Mouse (Mus musculus) thymus, postnatal 36 days (tissue): Measurements from ENCODE around the gene Crygn.
"Not testable (repeated sequence)": the region's sequence is repeated elsewhere in the genome, so short reads cannot be mapped to it uniquely, and the experiment has no call there.

Source experiments
- DNase-seq, 2 experiments: peaks; one replicate each; pipeline ENCODE4 v3.0.0; 2022; ENCODE audit warnings: mixed read lengths in 2 of 2

Gene Crygn

DNA sequence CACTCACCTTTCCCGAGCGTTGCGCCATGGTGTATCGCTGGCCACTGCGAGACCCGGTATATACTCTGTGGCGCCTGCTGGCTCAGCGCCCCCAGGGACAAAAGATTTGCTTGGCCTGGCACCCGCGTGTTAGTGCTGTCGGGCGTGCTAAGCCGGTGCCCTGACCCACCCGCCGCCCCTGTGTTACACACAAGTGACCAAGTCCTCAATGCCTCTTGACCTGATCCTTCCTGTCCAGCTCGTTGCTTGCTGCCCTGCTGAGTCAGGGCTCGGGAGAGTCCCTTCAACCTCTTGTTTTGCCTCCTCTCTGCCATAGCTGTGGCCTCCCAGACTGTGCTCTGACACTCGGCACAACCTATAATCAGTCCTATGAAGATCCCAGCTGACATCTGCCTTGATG, at the start of gene Crygn:
Crygn (minus strand) TSS at position 193 of the 400 bp plus-strand sequence.
- DNase-seq, result no peak

DNA sequence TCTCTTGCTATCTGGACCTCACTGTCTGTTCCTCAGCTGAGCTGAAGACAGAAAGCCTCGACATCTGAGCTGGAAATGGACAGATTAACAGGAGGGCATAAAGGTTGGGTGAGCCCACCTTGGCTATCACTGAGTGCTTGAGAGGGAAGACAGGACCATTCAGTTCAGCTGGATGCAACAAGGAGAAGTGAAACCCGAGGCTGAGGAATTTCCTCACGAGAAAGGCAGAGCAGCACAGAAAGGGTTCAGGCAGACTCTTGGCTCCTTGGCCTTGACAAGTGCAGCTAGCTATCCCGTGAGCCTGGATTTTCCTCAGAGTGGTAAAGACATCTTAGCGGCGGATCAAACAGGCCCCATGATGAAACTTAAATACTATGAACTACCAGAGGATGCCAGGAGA, 47.4 kb upstream of the Crygn start:
- DNase-seq, result no peak

DNA sequence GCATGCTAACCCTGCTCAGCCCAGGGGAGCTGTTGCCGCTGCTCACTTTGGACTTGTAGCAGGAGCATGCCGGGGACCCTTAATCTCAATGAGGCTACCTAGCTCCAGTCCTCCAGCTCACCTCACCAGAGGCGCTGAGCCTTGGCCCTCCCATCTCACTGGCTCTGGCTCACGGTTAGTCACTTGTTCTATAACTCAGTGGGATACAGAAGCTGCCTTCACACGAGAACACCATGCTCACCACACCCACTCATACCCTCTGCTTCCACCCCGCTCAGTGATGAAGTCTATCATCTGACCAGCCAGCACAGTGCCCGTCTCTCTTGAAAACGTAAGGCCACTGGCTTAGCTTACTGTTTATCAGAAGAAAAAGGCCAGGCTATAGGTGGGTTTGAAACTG, 46.9 kb upstream of the Crygn start:
- no peak for DNase-seq

DNA sequence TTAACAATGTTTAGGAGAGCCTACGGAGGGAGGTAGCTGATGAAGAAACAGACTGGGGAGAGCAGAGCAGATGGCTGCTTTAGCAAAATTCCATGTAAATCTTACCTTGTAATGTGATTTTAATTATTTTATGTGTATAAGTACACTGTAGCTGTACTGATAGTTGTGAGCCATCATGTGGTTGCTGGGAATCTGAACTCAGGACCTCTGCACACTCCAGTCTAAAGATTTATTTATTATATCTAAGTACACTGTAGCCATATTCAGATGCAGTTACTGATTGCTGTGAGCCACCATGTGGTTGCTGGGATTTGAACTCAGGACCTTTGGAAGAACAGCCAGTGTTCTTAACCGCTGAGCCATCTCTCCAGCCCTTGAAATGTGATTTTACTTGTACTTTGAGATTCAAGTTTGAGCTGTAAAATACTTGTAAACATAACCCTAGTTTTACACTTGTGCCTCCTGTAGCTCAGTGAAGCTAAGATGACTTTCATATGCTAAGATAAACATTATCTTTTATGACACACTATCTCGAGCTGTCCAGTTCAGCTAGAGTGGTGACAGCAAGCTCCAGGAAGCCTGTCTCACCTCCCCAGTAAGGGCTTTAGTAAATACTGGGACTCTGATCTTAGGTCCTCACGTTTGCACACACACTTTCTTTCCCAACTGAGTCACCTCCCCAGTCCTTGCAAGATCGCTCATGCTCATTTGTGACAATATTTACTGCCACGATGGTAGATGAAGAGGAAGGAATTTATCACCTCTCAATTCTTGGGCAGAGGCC, 44.2 kb upstream of the Crygn start:
- DNase-seq, result no peak

DNA sequence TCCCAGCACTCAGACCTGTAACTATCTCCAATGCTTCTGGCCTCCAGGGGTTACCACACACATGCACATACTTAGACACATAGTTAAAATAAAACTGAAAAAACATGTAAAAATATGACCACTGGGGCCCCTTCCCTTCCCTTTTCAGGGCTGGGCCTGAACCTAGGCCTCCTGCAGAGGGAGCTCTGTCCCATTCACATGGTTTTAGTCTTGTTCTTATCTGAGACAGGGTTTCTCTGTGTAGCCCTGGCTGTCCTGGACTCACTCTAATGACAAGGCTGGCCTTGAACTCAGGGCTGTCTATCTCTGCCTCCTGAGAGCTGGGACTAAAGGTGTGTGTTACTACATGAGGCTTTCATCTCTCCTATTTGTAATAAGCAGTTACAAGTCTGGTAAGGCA, 42.6 kb upstream of the Crygn start:
- peak in 1 of 2 experiments; percentile 26 for DNase-seq

DNA sequence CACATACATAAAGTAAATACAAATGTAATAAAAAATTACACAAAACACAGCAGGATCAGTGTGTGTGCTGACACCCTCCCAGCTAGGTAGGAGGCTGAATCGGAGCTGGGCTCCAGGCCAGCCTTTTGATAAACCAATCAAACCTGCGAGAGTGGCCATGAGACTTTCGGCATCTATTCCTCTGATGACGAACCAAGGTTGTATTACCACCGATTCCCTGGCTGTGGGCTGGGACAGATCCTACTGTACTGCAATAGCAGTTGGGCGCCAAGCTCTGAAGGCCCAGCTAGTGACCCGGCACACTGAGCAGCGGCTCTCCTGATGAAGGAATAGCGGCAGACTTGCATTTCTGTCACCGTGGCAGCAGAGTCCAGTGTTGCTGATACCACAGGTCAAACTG, 40.8 kb upstream of the Crygn start:
- DNase-seq, result no peak

DNA sequence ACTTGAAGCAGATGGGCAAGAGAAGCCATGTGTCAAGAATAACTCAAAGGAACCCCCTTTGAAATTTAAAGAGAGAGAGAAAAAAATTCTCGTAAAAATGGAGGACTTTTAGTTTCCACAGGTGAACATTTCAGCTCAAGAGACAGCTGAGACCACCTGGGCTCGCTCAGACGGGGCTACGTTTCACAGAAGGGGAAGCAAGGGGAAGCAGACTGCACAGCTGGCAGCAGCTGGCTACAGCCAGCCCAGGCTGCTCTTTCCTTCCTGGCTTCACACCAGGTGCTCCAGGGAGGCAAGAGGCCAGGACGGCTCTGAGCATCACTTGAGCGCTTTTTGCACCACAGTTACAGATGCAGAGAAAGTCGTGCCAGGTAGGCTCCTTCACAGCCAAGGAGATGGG, 40.0 kb upstream of the Crygn start:
- DNase-seq, result no peak

DNA sequence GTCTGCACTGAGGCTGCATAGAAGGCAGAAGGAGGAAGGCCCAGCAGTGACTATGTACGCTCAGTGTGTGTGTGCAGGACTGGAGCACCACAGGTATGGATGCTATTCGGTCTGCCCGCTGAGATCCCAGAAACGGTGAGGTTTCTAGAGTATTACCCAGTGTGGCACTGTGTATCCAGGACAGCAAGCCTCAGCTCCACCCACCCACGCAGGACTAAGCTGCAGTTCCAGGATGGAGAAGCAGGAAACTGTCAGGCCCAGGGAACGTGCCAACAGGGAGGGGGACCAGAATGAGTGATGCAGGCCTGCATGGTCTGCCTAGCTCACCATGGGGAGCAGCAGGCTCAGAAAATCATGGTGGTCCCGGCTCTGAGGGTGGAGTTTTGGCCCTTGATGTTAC, 35.2 kb upstream of the Crygn start:
- no peak for DNase-seq

DNA sequence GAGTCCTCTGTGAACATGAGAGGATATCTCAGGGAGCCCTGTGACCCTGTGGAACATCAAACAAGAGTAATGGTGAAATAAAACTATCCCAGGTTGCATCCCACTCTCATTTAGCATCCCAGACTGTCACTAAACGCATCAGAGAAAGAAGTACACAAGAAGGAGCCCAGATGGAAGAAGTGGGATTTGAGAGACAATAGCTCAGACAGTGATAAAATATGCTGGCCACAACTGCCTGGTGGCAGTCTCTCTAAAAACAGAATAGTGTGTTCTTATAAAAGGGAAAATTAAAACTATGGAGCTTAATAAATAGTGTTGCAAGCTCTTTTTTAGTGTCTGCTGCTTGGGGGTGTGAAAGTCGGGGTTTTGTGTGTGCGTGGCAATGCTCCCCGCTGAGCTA, 25.1 kb upstream of the Crygn start:
- no peak for DNase-seq

DNA sequence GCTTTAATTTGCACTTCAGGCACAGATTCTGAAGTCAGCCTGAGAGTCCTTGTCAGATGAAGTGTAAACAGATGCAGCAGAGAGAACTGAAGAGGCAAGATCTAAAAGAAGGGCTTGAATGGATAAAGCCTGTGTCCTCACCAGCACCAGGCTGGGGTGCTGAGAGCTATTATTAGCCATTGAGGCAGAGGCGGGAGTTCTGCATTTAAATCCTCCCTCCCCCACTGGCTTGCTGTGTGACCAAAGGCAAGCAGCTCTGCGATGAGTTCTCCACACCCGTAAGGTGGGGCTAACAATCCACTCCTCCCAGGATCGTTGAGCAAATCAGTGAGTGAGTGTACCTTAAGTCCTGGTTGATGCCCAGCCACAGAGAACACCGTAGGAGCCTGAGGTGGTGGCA, 23.2 kb upstream of the Crygn start:
- no peak for DNase-seq

DNA sequence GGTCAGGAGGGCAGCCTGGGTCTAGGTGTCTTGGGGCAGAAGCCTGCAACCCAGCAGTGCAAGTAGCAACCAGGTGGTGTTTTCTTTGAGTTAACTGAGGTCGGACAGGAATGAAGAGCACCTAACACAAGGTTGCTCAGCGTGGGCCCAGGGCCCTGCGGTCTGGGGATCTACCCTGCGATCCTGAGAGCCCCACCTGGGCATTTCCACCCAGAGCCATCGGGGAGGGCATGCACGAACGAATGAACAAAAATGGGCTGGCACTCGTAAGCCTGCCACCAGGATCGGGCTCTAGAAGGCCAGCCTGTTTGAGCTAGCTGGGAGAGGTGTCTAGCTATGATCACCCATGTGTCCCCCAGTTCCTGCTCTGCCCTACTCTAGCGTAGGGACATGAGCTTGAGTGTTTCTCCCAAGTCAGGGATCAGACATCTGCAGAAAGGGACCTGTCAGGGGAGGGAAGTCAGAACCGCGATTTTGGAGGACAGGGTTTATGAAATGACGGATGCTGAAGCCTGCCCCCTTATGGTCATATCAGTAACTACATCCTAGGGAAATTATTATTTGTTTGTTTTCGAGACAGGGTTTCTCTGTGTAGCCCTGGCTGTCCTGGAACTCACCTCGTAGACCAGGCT, 22.2 kb upstream of the Crygn start:
- DNase-seq, result peak in 1 of 2 experiments; percentile 9

DNA sequence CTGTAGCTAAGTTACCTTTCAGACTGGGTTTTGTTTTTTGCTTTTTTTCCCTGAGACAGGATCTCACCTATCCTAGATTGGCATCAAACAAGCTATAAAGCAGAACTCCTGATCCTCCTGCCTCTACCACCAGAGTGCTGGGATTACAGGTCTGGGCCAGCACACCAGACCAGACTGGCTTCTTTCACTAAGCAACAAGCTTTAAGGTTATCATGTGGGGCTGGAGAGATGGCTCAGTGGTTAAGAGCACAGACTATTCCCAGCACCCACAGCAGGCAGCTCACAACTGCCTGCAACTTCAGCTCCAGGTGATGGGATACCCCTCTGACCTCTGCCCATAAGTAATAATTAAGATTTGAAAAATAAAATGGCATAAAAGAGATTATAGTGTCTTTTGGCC, 21.5 kb upstream of the Crygn start:
- DNase-seq, result no peak

DNA sequence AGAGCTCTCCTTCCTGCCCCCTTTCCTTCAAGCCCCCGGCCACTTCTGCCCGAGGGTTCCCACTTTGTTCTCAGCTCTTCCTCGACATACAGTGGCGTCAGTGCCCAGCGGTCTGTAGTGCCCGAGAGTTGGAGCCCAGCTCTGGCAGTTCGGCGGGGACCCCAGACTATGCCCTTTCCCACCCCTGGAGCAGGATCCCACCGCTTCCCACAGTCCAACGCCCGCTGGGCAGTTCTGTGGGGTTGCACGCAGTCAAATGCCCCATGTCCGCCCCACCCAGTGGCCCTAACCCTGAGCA, 21.0 kb upstream of the Crygn start:
- DNase-seq, result no peak

DNA sequence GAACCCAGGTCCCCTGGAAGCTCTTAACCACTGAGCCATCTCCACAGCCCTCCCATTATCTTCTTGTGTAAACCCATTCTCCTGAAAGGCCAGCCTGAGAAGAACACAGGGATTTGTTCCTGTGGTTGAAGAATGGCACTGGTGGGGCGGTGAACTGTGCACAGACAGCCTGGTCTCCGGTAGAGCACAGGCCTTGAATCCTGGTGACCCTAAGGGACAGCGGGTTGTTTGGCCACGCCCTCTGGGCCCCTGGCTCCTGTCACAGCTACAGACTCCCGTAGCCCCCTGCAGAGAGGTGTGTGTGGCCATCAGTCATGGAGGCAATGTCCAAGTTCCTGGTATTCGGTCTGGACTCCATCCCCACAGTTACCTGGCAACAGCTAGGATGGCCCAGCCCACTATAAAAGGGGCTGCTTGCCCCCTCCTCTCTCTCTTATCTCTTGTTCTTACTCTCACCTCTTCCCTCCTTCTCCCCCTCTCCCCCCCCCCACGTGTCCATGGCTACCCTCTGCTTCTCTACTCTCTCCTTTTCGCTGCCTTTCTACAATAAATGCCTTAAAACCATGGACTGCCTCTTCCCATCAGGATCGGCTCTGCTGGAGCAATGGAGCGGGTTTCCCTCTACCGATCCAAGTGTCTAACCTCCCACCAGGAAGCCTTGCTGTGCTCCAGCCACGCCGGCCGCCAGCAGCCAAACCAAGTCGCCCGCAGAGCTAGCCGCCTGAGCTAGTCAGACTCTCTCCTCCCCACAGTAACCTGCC, 20.5 kb upstream of the Crygn start:
- no peak for DNase-seq

DNA sequence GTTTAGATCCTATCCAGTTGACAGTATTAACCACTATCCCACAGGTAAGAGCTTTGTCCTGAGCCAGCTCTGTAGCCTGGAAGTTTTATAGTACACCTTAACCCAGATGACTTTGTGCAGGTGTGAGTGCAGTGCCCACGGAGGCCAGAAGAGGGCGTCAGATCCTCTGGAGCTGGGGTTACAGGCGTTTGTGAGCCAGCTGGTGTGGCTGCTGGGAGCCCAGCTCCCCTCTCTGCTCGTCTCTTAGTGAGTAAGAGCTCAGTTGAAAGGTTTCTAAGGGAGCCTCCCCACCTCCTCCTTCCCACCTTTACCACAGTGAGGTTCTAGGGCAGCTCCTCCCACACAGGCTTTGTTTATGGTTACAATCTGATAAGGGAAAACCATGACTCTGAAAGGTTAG, 18.9 kb upstream of the Crygn start:
- DNase-seq, result peak; percentile 34 to 57

DNA sequence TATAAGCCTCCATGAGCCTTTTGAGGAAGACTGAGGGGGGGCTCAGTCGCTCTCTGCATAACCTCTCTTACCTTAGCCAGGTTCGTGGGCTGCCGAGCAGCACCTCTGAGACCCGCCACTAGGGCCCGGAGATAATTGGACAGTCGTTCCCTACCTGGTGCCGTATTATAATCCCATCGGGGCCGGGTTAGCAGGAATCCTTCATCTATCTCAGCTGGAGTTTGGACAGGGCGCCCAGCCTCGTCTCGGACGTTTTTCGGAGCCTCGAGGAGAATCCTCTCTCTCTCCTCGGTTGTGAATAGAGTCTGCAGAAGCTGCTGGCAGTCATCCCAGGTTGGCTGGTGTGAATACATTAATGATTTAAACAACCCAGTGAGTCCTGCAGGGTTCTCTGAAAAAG, 16.7 kb upstream of the Crygn start:
- DNase-seq, result not testable (repeated sequence)

DNA sequence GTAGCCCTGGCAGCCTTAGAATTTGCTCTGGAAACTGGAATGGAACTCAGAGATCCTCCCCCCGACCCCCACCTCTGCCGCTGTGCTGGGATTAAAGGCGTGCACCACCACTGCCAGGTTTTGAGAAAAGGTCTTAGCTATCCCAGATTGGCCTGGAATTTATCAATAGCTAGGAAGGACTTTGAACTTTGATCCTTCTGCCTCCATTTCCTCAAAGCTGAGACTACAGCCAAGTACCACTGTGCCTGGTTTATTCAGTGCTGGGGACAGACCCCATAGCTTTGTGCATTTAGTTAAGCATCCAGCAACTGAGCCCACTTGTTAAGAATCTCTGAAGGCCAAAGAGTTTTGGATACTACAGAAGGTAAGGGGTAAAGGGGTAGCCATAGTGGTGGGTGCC, 877 bp downstream of the Crygn start:
- no peak for DNase-seq

DNA sequence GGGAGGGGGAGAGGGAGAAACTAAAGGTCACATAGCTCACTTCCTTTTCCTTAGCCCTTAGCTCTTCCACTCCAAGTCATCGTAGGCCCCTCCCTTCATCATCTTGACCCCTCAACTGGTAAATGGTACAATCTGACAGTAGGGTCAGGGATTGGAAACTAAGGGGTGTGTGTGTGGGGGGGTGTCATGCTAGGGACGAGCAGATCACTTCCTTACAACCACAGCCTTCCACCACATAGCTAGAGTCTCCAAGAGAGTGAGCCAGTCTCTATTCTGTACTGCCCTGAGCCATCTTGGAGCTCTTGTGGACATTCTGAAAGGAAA, 5.7 kb downstream of the Crygn start:
- DNase-seq, result no peak

DNA sequence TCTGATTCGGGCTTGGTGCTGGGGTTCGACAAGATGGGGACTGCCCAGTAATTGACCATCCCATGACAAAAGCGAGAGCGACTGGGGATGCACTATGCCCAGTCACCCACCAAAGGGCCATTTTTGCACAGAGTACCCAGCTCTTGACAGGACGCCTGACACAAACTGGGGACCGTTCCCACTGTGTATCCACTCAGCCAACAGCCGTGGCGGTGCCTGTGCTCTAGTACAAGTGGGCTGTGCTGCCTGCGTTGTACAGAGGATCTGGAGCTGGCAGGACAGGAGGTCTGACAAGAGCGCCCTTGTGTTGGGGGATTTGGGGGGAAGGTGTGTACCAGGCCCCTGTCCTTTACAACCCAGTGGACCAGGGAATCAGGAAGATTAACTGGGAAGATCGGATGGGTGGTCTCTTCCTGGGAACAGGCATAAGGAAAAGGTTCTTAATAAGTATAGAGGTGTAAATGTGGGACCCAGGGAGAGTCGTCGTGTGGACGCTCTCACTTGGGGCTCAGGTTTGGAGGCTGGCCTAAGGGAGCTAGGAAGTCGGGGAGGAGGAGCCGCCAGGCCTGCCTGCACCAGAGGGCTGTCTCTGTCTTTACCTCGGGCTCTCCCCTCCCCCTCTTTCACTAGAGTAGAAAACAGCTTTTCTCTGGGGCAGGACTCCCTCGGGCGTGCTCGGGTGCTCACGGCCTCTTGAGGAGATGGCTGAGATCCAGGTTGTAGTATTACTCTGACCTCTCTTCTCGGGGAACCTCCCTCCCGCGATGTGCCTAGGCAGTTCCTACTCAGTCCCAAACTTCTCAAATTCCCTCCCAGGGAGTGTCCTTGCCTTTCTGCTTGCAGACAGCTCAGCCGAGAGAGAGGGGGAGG, 6.3 kb downstream of the Crygn start:
- DNase-seq, result peak; percentile 57 to 75

DNA sequence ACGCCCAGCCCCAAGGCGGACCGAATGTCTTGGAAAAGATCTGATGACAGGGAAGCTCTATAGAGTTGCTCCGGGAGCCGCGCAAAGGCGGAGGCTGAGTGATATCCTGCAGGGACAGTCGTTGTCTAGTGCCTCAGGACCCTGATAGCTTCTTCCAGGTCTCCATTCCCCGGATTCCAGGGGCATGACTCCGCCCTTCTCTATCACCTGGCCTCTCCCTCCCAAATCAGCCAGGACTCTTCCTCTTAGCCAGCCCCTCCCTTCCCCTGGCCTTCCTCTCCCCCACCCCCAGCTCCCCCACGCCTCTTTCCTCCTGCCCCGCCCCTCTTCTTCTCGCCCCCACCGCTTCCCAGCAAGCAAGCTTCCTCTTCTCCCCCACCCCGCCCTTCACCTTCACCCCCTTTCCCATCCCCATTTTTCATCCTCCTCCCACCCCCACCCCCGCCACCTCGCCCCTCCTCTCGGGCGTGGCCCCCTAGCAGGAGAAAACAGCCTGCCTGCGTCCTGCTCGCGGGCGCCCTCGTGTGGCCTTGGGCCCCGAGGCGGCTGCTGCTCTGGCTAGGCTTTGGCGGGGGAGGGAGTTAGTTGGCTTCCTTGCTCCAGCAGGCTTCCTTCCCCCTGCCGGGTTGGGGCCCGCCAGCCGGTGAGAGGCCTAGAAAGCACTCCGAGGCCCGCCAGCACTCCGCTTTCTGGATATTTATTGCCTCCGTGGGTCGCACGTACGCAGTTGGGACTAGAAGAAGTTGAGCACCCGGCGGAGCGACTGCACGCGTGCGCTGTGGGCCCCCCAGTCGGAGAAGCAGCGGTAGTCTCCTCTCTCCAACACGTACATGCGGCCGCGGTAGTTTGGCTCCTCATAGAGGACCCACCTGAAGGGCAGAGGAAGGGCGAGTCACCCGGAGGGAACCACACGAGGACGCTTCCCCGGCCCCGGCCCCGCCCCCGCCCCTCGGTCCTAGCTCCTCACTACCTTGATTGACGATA, 7.2 kb downstream of the Crygn start:
- DNase-seq, result peak; percentile 89

DNA sequence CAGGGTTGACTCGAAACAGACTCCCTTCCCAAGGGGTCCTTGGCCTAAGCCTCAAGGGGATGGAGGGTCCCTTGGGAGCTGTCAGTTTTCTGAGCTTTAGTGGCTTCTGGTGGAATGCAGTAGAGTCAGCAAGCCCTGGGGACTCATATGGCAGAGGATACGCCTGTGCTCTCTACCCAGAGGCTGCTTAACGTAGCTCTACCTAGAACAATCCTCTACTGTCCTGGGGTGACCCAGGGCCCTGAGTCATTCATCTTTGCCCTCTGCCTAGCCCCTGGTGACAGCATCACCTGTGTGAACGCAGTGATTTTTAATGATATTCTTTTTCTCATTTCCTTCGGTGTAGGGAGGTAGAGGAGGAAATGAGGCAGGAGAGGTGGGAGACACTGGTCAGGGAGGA, 8.1 kb downstream of the Crygn start:
- DNase-seq, result no peak

DNA sequence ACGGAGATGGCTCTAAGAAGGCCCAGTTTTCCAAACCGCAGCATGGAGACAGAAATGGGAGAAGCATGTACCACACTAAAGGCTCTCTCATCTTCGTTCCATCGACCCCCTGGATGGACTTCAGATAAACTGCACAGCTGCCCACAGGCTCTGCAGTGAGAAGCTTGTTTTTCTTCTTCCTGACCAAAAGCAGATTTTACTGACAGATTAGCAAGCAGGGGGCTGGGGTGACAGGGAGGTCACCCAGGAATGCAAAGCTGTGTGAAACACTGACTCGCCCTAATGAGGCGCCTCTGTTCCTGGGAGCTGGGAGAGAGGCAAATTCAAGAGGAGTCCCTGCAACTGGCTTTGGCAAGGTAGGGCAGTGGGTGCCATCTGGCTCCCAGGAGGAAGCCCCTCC, 10.3 kb downstream of the Crygn start:
- DNase-seq, result no peak
